Mouse (Mus musculus): Measurements from ENCODE around the gene Gngt2.

DNA sequence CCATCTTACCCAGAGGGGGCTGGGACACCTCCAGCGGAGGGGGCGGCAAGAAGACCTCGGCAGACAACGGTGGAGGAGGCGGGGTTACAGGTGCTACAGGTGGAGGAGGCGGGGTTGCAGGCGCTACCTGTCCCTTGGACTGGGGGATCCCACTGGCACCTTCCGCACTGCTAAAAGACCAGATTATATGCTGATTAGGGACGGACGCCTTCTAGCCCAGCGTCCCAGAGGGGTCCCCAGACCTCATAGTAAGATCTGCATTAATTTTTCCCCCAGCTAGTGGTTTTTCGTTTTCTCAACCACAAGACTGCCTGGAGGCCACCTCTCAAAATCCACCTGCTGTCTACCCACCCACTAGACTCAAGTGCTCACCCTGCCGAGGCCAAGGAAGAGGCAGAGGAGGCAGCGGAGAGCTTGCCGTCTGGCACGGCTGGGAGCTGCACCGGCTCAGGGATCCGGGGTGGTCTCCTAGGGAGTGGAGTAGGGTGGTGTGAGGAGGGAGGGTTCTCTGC, 3.3 kb upstream of the Gngt2 start:
- TF ChIP-seq CTCF (IDR thresholded peaks at IDR 0.05; ENCODE audit: low read depth) (no peak), EP300 (optimal IDR thresholded peaks at IDR 0.05) (no peak)

Data from stomach, postnatal 0 days (tissue).